Mouse (Mus musculus) left cerebral cortex, postnatal 14 days (tissue): Measurements from ENCODE around the gene Rrp36. TPM values are rescaled to one million over a fixed set of nuclear protein-coding genes. Genes with fewer than 3 reads are reported as not detected.

Experiments
- DNase-seq, 2 experiments: peaks; one replicate each; pipeline ENCODE4 v3.0.0; 2021 to 2022; ENCODE audit warnings: low spot score in 2 of 2, mixed read lengths in 1 of 2
- intact Hi-C: fragments of 180-260 bp; cut with DNase I; formaldehyde crosslinking; loops from one replicate; pipeline ENCODE4 v1.15.1; 2025
- total RNA-seq, 2 experiments: library from RNA; stranded (reverse); gene quantifications; 2 replicates each; pipeline ENCODE4 v1.2.3; 2021

The Rrp36 gene
- total RNA-seq, 2 experiments from 2014 or later: 14.1 to 15.7 TPM

DNA sequence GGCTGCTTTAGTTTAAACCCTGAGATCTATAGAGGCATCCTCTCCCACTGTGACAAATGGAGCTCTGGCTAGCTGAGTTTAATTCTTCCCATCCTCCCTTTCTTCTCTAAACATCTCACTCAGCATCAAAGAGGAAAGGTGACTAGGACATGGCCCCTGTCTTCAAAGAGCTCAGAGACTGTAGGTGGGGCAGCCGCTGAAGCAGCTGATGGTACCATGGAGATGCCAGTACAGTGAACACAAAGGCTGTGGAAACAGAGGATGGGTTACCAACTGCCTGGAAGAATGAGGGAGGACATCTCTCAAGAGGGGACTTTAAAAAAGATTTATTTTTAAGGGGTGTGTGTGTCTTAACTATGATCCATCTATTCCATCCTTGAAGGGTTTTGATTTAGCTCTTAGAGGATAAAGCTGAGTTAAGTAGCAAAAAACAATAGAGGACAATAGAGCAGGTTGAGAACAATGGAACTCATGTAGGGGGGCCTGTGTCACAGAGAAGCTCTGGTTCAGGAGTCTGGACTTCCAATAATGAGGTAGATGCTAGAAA is 20.4 kb upstream of the Rrp36 start:
- intact Hi-C loops: no loop called here
- no peak for DNase-seq

- intact Hi-C loops: no loop called here
- DNase-seq: no peak
Measured at GRCm38 (mm10) chr17:46691390-46691789, 17.2 kb upstream of the Rrp36 start.

DNA sequence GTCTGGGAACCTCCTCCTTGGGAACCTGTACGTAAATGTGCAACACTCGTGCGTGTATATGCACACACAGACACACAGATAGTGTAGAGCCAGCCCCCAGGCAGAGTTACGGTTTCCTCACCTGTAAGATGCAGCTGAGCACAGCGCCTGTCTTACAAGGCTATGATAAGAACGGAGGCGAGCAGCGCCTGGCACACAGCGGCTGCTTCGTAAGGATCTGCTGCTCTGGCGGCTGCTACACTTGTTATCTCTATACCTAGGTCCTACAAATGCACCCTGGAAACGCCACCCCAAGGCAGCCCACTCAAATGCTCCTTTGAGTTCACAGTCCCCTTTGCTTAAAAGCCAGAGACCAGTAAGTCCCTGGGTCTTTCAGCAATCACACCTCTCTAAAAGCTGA is 16.5 kb upstream of the Rrp36 start:
- intact Hi-C loops: no loop called here
- no peak for DNase-seq

DNA sequence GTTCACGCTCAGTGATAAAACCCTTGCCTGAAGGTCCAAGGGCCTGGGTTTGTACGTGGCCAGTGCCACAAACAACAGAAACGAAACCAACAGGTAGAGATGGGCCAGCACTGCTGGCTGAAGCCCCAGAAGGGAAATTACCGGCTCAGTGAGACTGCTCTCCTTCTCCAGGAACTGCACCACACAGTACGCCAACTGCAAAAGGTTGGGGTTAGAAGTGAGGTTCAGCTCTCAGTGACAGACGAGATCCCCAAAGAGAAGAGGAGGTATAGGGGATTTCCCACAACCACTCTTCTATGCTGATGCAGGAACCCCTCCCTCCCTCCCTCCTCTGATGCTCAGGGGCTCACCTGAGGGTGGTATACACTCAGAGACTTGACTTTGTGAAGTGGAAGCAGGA is 11.8 kb upstream of the Rrp36 start:
- no peak for DNase-seq
- intact Hi-C loops: no loop called here

- DNase-seq: no peak
- intact Hi-C loops: no loop called here
Measured at GRCm38 (mm10) chr17:46682654-46683389, 8.7 kb upstream of the Rrp36 start.

- intact Hi-C loops: no loop called here
- no peak for DNase-seq
Measured at GRCm38 (mm10) chr17:46681466-46682118, 7.4 kb upstream of the Rrp36 start.

GRCm38 (mm10) chr17:46680760-46681373 is 6.7 kb upstream of the Rrp36 start, which contains the start of gene Klhdc3:
Gene Klhdc3, minus strand, starts transcription at chr17:46680914.
- intact Hi-C loops: no loop called here

GRCm38 (mm10) chr17:46679843-46680759 is 5.9 kb upstream of the Rrp36 start:
- intact Hi-C loops: no loop called here
- DNase-seq: peak; percentile 45 to 52

More at GRCm38 (mm10) chr17:46680760-46681373, 6.7 kb upstream of the Rrp36 start, which contains the start of gene Klhdc3:
- peak; percentile 97 to 98 for DNase-seq

DNA sequence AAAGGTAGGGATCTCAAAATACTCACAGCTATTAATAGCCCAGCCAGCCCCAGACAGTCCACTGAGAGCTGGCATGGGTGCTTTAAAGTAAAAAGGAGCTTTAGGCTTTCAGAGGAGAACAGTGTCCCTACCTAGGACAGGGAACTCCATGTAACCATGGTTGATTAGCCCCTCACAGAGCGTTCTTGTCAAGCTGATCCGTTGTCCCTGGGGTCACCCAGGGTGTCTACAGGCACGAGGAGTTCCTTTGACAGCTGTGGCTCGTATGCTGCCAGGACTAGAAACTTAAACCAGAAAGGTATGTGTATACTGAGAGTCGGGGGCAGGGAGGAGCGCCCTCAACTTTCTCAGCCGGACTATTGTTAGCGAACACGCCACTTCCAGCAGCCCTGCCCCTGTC is 4.8 kb upstream of the Rrp36 start:
- intact Hi-C loops: no loop called here
- no peak for DNase-seq

GRCm38 (mm10) chr17:46678416-46678815 is 4.3 kb upstream of the Rrp36 start, which contains the start of gene Mea1:
Gene Mea1, plus strand, starts transcription at chr17:46678793.
- no peak for DNase-seq
- intact Hi-C loops: no loop called here

DNA sequence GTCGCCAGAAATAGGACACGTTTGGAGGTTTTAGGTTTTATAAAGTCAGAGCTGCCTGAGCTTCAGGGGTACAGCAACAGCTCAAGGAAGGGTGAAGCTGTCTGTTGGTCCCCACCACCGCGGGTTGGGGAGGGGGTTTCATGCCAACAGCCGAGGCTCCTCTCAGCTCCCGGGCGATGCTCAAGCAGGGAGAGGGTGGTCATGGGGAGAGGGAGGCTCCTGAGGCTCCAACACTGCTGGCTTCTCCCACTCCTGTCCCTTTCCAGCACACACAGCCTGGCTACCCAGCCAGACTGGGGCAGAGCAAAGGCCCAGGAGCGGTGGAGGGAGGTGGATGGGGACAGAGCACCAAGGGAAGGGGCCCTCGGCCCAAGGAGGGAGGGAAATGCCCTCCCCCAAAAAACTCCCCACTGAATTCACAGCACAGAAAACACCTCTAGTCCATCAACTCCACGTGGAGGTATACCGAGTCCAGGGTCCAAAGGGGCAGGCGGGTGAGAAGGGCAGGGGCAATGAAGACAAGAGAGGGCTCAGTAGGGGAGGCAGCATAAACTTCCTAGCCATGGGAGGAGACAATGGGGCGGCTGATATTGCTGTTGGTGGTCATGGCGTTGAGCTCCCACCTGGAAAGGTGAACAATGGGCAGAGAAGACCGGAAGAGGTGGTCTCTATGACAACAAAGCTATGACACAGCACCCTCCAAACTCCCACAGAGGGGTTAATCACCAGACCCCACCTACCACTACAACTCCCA is 555 bp upstream of the Rrp36 start:
- no peak for DNase-seq
- intact Hi-C loops: no loop called here

DNA sequence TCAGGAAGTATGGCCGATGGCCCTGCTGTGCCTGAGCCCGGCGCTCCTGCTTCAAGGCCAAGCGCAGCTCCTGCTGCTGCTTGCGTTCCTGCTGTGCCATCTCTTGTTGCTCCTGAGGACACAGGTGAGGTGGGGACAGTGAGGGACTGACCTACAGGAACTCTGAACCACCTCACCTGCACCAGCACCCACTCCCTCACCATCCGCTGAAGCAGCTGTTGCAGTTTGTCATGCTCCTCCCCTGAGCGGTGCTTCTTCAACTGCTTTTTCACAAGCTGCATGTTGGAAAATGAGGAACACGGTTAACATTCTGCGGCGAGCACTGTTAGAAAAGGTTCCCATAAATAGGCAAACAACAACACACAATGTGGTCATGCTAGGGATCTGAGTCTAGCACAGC is 4.2 kb downstream of the Rrp36 start:
- intact Hi-C loops: no loop called here
- DNase-seq: no peak

DNA sequence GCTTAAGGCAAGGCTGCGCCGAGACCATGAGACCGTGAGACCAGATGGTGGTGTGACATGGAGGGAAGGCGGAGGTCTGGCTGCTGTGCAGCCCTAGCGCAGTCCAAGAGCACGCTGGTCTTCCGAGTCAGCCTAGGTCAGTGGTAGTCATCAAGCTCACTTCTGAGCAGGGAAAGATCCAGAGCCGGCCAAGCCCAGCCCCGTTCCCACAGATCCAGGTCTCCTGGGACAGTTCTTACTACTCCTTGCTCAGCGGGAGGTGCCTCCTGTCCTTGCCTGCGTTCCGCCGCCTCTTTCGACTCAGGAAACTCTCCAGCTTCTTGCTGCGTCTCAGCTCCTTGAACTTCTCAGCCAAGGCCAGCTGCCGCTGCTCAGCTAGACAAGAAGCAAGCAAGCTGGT is 6.4 kb downstream of the Rrp36 start:
- no peak for DNase-seq
- intact Hi-C loops: no loop called here

- intact Hi-C loops: no loop called here
- DNase-seq: no peak
Measured at GRCm38 (mm10) chr17:46662730-46663129, 11.4 kb downstream of the Rrp36 start.

GRCm38 (mm10) chr17:46661981-46662380 is 12.2 kb downstream of the Rrp36 start:
- intact Hi-C loops: no loop called here
- DNase-seq: no peak

- intact Hi-C loops: no loop called here
- DNase-seq: no peak
Measured at GRCm38 (mm10) chr17:46661351-46661750, 12.8 kb downstream of the Rrp36 start.

GRCm38 (mm10) chr17:46656054-46656453 is 18.1 kb downstream of the Rrp36 start:
- DNase-seq: no peak
- intact Hi-C loops: no loop called here

DNA sequence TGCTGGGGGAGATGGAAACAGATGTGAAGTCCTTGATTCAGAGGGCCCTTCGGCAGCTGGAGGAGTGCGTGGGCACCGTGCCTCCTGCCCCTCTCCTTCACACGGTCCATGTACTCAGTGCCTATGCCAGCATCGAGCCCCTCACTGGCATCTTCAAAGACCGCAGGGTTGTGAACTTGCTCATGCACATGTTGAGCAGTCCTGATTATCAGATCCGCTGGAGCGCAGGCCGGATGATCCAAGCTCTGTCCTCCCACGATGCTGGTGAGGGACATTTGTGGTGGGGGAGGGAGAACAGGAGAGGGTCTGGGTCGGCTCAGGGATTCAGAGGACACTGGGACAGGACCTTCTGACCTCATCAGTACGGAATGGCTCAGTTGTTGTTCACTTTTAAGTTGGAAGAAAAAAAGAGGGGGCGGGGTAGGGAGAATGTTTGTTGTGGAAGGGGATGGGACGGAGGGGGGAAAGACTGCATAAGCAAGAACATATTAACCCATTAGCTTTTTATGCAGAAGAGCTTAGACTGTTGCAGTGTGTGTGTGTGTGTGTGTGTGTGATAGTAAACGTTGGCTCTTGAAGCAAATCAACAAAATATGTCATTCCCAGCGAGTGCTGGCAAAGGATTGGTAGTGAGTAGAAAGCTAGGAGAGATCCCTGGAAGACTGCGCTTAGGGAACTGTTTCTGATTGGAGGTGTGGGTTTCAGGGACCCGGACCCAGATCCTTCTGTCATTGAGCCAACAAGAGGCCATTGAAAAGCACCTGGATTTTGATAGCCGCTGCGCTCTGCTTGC is 22.2 kb downstream of the Rrp36 start:
- DNase-seq: no peak
- intact Hi-C loops: no loop called here
